Mouse (Mus musculus) activated CD4-positive, CD25-positive, alpha-beta regulatory T cell, adult 4 months (primary cell): Measurements from ENCODE around the gene Hmgn2. TPM values are rescaled to one million over a fixed set of nuclear protein-coding genes. Genes with fewer than 3 reads are reported as not detected.
A peak's percentile ranks its signal among the peaks of the same experiment; 100 is the strongest.
"Not testable (repeated sequence)": the region's sequence is repeated elsewhere in the genome, so short reads cannot be mapped to it uniquely, and the experiment has no call there.

ENCODE experiments used
- ATAC-seq: one replicate; pipeline ENCODE4 v1.8.0; 2017
- polyA plus RNA-seq, 2 experiments: library from polyadenylated mRNA; unstranded; fragments of 100-300 nt; shearing (Covaris generic); gene quantifications; one replicate each; pipeline ENCODE4 v1.2.1; 2017

Hmgn2 gene
- polyA plus RNA-seq = 100 to 1,000 TPM; 478 to 642 TPM

GRCm38 (mm10) chr4:133968150-133968921, at the start of gene Hmgn2:
Hmgn2 (minus strand) TSS chr4:133968650.
- ATAC-seq = peak; percentile 19

- no peak for ATAC-seq
Measured at GRCm38 (mm10) chr4:134017201-134017865, 48.9 kb upstream of the Hmgn2 start.

- ATAC-seq = no peak
Measured at GRCm38 (mm10) chr4:134016767-134017166, 48.3 kb upstream of the Hmgn2 start.

- ATAC-seq = no peak
Measured at GRCm38 (mm10) chr4:134016208-134016607, 47.8 kb upstream of the Hmgn2 start.

- no peak for ATAC-seq
Measured at GRCm38 (mm10) chr4:134012858-134013528, 44.5 kb upstream of the Hmgn2 start.

GRCm38 (mm10) chr4:134011450-134012414, 43.3 kb upstream of the Hmgn2 start:
- ATAC-seq = no peak

GRCm38 (mm10) chr4:134009709-134010108, 41.3 kb upstream of the Hmgn2 start:
- ATAC-seq = no peak

- no peak for ATAC-seq
Measured at GRCm38 (mm10) chr4:134006845-134007244, 38.4 kb upstream of the Hmgn2 start.

GRCm38 (mm10) chr4:134005581-134006358, 37.3 kb upstream of the Hmgn2 start:
- ATAC-seq = no peak

GRCm38 (mm10) chr4:134002903-134003302, 34.5 kb upstream of the Hmgn2 start:
- ATAC-seq = no peak

- no peak for ATAC-seq
Measured at GRCm38 (mm10) chr4:134002246-134002645, 33.8 kb upstream of the Hmgn2 start.

GRCm38 (mm10) chr4:134001710-134002109, 33.3 kb upstream of the Hmgn2 start:
- no peak for ATAC-seq

GRCm38 (mm10) chr4:134000466-134001438, 32.3 kb upstream of the Hmgn2 start, which contains the start of gene Dhdds:
Dhdds (minus strand) TSS chr4:134000918.
- peak; percentile 97 for ATAC-seq

GRCm38 (mm10) chr4:133994697-133995096, 26.2 kb upstream of the Hmgn2 start:
- ATAC-seq = no peak

- ATAC-seq = no peak
Measured at GRCm38 (mm10) chr4:133991087-133991660, 22.7 kb upstream of the Hmgn2 start.

GRCm38 (mm10) chr4:133990035-133990434, 21.6 kb upstream of the Hmgn2 start:
- ATAC-seq = no peak

GRCm38 (mm10) chr4:133988289-133988688, 19.8 kb upstream of the Hmgn2 start:
- ATAC-seq = not testable (repeated sequence)

GRCm38 (mm10) chr4:133982936-133983335, 14.5 kb upstream of the Hmgn2 start:
- ATAC-seq = no peak

- ATAC-seq = no peak
Measured at GRCm38 (mm10) chr4:133980496-133980895, 12.0 kb upstream of the Hmgn2 start.
